Mouse (Mus musculus) adrenal gland, postnatal 14 days (tissue): ENCODE data around the gene Psme2. TPM values are rescaled to one million over a fixed set of nuclear protein-coding genes. Genes with fewer than 3 reads are reported as not detected.

ENCODE experiments used
- DNase-seq: peaks from one replicate; pipeline ENCODE4 v3.0.0; 2021; ENCODE audit warnings: mixed read lengths
- long read RNA-seq, 2 experiments: library from polyadenylated mRNA; stranded (forward); transcript quantifications; one replicate each; pipeline ENCODE4 v2.0.0; 2021
- total RNA-seq: library from RNA; stranded (reverse); gene quantifications from 2 replicates; pipeline ENCODE4 v1.2.3, GENCODE M21; 2021

Gene Psme2
- total RNA-seq = 349 and 376 TPM in 2 replicates
- long read RNA-seq, experiment 1, transcript Psme2-208 (11 exons, 962 nt) = major isoform, 229 of 241 reads
- long read RNA-seq, experiment 1, partial matches to known transcripts = 3 of 241 reads
- long read RNA-seq, experiment 1, other reads (novel, unspliced or antisense) = 8 of 241 reads
- long read RNA-seq, experiment 2, transcript Psme2-208 (11 exons, 962 nt) = major isoform, 209 of 224 reads
- long read RNA-seq, experiment 2, partial matches to known transcripts = 4 of 224 reads
- long read RNA-seq, experiment 2, other reads (novel, unspliced or antisense) = 9 of 224 reads

- peak; percentile 98 for DNase-seq
Measured at GRCm38 (mm10) chr14:55590748-55591330, at the start of gene Psme2. Psme2 (minus strand) TSS chr14:55591113.

GRCm38 (mm10) chr14:55637795-55638194, 46.9 kb upstream of the Psme2 start, which contains the start of gene Gm49378:
Gm49378 (minus strand) TSS chr14:55637895.
- DNase-seq = no peak

- peak; percentile 94 for DNase-seq
Measured at GRCm38 (mm10) chr14:55635523-55636007, 44.7 kb upstream of the Psme2 start, which contains the start of gene Ipo4. Ipo4 (minus strand) TSS chr14:55635957.

DNA sequence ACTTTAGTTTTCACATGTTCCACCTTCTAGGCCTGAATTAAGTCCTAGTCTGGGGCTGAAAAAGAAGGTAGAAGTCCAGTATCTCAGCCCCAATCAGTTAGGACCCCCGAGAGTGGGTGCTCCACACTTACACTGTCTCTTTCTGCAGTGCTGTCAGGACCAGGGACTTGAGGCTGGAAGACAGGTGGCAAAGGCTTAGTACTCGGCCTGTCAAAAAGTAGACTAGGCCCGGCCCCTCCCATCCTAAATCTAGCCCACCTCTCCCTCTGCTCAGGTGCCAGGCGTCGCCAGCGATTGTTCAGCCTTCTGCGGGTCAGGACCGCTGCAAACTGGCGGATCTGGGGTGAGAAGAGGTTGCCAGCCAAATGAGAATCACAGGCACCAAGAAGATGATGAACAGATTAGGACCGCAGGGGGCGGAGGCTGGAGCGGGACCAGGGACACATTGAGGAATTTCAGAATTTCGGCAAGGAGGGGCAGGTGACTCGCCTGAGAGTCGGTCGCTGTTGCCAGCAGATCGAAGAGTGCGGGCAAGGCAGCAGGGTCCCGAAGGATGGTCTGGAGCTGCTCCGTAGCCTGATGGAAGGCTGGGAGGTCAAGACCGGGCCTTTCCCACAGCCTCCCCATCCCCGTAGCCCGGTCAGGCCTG, 44.1 kb upstream of the Psme2 start:
- peak; percentile 73 for DNase-seq

DNA sequence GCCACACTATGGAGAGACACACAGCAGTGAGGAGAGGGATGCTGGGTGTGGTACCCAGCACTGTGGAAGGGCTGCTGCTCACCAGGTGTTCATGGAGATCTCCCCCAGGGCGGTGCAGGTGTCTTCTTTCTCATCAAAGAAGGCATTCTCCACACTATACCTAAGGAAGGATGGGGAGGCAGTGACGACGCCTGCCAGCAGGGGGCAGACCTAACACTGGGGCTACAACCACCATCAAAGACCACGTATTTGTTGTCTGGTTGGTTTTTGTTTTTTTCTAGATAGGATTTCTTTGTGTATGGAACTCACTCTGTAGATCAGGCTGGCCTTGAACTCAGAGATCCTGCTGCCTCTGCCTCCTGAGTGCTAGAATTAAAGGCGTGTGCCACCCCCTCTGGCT, 38.4 kb upstream of the Psme2 start:
- peak; percentile 74 for DNase-seq

DNA sequence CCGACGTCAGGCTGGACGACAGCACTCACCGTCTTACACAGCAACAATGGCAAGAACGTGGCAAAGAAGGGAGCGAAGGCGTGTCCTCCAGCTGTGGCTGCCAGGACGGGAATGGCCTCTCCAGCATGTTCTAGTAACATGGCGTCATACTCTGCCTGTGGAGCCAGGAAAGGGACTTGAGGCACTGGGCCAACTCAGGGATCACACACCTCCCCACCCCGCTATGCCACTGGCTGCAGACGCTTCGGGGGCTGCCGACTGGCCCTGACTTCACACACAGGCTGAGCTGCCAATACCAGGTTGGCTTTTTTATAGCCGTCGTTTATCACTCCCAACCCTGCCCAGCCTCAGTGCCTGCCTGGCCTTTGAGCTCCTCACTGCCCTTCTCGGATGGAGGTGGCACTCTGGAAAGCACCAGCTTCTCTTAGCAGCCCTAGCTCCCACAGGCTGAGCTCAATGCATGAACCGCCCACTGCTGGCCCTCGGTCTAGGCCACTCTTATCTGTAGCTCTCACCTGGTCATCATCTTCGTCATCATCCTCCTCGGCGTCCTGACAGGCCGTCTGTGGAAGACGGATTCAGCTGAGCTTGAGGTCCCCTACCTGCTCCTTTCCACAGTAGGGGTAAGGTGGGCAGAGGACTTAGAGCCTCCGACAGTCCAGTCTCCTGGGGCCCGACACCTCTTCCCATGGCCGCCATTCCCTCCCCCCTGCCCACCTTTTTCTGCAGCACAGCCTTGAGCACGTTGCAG, 37.3 kb upstream of the Psme2 start:
- DNase-seq = no peak

DNA sequence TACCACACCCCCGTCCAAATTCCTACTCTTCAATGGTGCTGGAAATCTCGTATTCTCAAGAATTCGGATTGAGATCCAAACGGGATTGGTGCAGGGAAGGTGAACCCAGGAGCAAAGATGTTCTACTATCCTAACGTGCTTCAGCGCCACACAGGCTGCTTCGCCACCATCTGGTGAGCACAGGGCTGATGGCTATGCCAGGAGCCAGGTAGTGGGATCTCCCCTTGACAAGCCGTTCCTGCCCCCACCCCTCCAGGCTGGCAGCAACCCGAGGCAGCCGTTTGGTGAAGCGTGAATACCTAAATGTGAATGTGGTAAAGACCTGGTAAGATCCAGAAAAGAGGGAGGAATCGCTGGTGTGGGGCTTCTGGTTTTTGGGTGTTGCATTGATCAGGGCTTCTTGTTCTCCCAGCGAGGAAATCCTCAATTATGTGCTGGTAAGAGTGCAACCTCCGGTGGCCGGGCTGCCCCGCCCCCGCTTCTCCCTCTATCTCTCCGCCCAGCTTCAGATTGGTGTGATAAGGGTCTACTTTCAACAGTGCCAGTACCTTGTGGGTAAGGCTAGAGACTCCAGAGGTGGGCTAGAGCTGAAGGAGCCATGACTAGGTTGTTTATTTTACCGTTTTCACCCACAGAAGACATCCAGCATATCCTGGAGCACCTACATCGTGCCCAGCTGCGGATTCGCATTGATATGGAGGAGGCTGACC, 27.7 kb upstream of the Psme2 start:
- DNase-seq = no peak

- DNase-seq = peak; percentile 67
Measured at GRCm38 (mm10) chr14:55617822-55618221, 26.9 kb upstream of the Psme2 start, which contains the start of gene Rec8. Rec8 (plus strand) TSS chr14:55618037.

DNA sequence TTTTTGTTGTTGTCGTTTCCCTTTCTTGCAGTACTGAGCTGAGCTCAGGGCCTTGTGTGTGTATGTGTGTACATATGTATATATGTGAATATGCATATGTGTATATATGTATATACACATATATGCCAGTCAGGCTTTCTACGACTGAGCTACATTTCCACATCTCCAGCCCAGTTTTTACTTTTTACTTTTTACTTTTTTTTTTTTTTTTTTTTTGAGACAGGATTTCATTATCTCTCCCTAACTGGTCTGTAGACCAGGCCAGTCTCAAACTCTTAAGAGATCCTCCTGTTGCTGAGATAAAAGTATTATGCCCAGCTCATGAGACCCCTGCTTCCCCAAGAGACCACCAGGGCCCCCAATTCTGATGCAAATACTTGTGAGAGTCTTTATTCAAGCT, 25.9 kb upstream of the Psme2 start:
- no peak for DNase-seq

DNA sequence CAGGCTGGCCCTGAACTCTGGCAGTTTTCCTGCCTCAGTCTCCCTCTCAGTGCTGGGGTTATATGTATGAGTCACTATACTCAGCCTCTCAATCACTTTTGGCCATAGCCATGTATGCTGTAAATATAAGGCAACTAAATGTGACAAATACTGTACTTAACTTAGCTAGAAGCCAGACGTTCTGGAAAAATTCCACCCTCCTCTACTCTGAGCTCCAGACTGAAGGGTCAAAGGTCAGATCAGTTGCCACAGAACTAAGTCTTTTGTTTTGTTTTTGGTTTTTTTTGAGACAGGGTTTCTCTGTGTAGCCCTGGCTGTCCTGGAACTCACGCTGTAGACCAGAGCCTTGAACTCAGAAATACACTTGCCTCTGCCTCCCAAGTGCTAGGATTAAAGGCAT, 25.0 kb upstream of the Psme2 start:
- DNase-seq = no peak

DNA sequence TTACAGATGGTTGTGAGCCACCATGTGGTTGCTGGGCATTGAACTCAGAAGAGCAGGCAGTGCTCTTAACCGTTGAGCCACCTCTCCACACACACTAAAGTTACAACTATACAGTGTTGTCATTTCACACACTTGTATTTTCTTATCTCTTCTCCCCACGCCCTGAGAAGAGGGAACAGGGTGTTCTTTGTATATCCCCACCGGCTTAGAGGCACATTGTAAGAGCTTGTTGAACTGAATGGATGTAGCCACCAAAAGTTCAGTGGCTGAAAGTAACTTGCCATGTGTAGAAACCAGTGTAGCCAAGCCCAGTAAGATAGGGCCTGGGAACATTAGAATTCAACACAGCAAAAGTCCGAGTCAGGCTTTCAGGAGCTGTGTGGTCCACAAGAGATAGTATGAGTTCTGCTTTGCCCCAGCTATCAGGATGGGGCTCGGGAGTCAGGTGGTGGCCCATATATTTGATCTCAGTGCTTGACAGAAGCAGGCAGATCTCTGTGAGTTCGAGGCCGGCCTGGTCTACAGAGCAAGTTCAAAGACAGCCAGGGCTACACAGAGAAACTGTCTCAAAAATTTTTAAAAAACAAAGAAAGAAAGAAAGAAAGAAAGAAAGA, 23.8 kb upstream of the Psme2 start:
- DNase-seq = no peak

- DNase-seq = no peak
Measured at GRCm38 (mm10) chr14:55613346-55613745, 22.4 kb upstream of the Psme2 start.

DNA sequence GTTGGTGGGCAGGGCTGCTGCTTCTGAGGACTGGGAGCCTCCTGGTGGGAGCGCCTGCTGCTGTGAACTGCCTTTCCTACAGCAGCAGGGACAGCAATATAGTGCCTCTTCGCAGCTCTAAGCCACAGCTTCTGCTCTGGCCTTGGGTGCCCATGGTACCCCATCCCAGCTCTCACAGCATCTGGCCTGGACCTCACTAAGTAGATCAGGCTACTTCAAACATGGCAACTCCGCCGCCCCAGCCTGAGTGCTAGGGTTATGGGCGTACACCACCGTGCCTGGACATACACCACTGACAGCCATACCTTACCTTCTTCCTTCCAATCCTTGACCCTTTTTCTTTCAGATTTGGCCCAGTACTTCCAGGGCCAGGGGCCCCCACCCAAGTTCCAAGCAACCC, 17.4 kb upstream of the Psme2 start:
- no peak for DNase-seq

- no peak for DNase-seq
Measured at GRCm38 (mm10) chr14:55605743-55606459, 15.0 kb upstream of the Psme2 start.

GRCm38 (mm10) chr14:55604823-55605222, 13.9 kb upstream of the Psme2 start:
- no peak for DNase-seq

- DNase-seq = peak; percentile 95
Measured at GRCm38 (mm10) chr14:55603633-55604576, 13.0 kb upstream of the Psme2 start.

- no peak for DNase-seq
Measured at GRCm38 (mm10) chr14:55603271-55603632, 12.3 kb upstream of the Psme2 start, which contains the start of gene Irf9. Irf9 (plus strand) TSS chr14:55603571.

GRCm38 (mm10) chr14:55598521-55599390, 7.8 kb upstream of the Psme2 start:
- DNase-seq = no peak
